Mouse (Mus musculus) Patski (cell line): ENCODE data around the gene Anapc11. TPM values are rescaled to one million over a fixed set of nuclear protein-coding genes. Genes with fewer than 3 reads are reported as not detected.

Source experiments
- ATAC-seq: fragments of 100-300 bp; one replicate; pipeline ENCODE4 v1.8.0; 2021
- CTCF ChIA-PET: fragments of 350-600 bp; sonication (Branson Sonifier 250); formaldehyde crosslinking; loops from one replicate; lab custom pipeline; 2022; ENCODE audit warnings: inconsistent platforms; lab: Charles Lee
- POLR2A ChIA-PET: fragments of 350-600 bp; sonication (Branson Sonifier 250); formaldehyde crosslinking; loops from one replicate; lab custom pipeline; 2022; ENCODE audit warnings: antibody characterized with exemption, inconsistent platforms; lab: Charles Lee
- DNase-seq: peaks from one replicate; pipeline ENCODE4 v3.0.0-alpha.2; 2011; ENCODE audit warnings: low read depth, low spot score
- H3K27me3 ChIP-seq: fragments of 371-371 bp; one replicate; pipeline ENCODE4 v1.5.1; 2021
- CTCF ChIP-seq: fragments of 100-300 bp; IDR thresholded peaks from one replicate; pipeline ENCODE4 v1.5.1; 2021
- in situ Hi-C: fragments of 300-500 bp; cut with MboI; formaldehyde crosslinking; loops from 3 replicates; pipeline ENCODE4 v1.11.1; 2018; ENCODE audit warnings: low pct_unique_long_range_greater_than_20kb, mixed read lengths
- polyA plus RNA-seq: library from polyadenylated mRNA; unstranded; gene quantifications from one replicate; pipeline ENCODE4 v1.2.3, GENCODE M21; 2021

Gene Anapc11
- polyA plus RNA-seq, 1 experiment from 2014 or later = 82.8 TPM

DNA sequence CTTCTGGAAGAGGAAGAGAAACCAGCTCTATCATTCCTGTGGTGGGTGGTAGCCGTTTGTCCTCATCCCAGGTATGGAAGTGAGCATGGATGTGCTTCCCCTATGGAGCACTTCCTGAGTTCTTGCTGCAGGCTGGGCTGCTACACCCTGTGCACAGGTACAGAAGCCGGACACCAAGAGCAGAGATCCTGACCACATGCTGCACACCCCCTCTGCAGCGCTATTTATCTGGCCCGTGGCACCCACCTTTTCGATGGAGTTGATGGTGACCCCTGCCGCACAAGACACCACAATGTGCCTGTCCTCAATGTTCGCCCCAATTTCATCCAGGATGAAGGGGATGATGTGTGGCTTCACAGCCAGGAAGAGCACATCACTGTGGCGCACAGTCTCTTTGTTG lies 43.6 kb downstream of the Anapc11 start:
- H3K27me3 ChIP-seq = no peaks in the 10 kb centered on the region
- ATAC-seq (no peak), DNase-seq (no peak)
- in situ Hi-C loops = no loop called here
- TF ChIP-seq CTCF = no peak
- POLR2A ChIA-PET = interaction anchor here (0.6 to 1.3 kb wide), 2 partner anchors 11 to 156 kb away, joined by 3 read pairs; no protein-coding TSS in a partner anchor
- CTCF ChIA-PET = interaction anchor here (1.0 to 1.1 kb wide), 2 partner anchors 17 to 57 kb away, joined by 3 to 5 read pairs; no protein-coding TSS in a partner anchor

DNA sequence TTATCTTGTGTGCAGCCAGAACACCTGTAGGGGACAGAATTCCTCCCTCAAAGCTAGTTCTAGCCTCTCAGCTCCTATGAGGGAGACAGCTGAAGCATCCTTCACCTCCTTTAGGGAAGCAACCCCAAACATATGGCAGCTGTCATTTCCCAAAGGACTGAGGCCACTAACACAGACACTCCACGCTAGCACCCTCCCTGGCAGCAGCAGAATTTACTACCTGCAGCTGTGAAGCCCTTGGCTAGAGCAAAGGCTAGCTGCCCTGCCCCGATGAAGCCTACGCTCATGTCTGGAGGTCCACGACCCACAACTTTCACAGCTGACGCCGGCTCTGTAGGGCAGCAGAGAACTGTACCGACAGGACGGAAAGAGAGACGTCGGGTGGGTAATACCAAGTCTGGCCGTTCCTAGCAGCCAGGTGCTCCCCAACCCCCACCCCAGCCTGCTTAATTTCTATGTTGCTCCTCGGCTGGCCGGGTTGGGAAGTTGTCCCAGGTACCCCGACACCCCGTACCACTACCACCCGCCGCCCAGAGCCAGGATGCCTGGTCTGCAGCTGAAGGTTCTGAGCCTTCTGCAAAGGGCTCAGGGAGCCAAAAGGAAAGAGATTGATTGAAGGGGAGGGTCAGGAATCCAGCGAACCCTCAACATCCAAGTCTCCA lies 44.8 kb downstream of the Anapc11 start:
- ChIA-PET POLR2A (interaction anchor here (1.3 to 2.0 kb wide), 3 partner anchors 10 to 17 kb away, joined by 3 to 8 read pairs (median 3); partner anchors contain the start of gene Mafg), CTCF (interaction anchor here (1.1 to 2.2 kb wide), 5 partner anchors 11 to 133 kb away, joined by 3 to 10 read pairs (median 6); no protein-coding TSS in a partner anchor)
- TF ChIP-seq CTCF = no peak
- peak; percentile 23 for ATAC-seq
- in situ Hi-C loops = no loop called here
- DNase-seq = no peak
- no peaks in the 10 kb centered on the region for H3K27me3 ChIP-seq

- TF ChIP-seq CTCF = no peak
- ATAC-seq (peak; percentile 89), DNase-seq (no peak)
- POLR2A ChIA-PET = interaction anchor here (1.5 to 2.0 kb wide), 2 partner anchors 11 to 17 kb away, joined by 3 to 8 read pairs; partner anchors contain the start of gene Mafg
- no peaks in the 10 kb centered on the region for H3K27me3 ChIP-seq
- CTCF ChIA-PET = interaction anchor here (1.1 to 2.2 kb wide), 6 partner anchors 11 to 133 kb away, joined by 3 to 10 read pairs (median 4); no protein-coding TSS in a partner anchor
- in situ Hi-C loops = no loop called here
Measured at GRCm38 (mm10) chr11:120643601-120643987, 45.4 kb downstream of the Anapc11 start, which contains the start of gene Pycr1. Gene Pycr1, minus strand, starts transcription at chr11:120643769.

GRCm38 (mm10) chr11:120647047-120647830 lies 49.0 kb downstream of the Anapc11 start:
- DNase-seq (no peak), ATAC-seq (no peak)
- peaks cover 20% of the 10 kb centered on the region for H3K27me3 ChIP-seq
- in situ Hi-C loops = no loop called here
- CTCF ChIA-PET = no interaction called here
- POLR2A ChIA-PET = no interaction called here
- no peak for TF ChIP-seq CTCF

- ATAC-seq = no peak
- POLR2A ChIA-PET = no interaction called here
- in situ Hi-C loops = no loop called here
- peaks cover 25% of the 10 kb centered on the region for H3K27me3 ChIP-seq
- TF ChIP-seq CTCF = no peak
- no peak for DNase-seq
- CTCF ChIA-PET = no interaction called here
Measured at GRCm38 (mm10) chr11:120648001-120648476, 49.8 kb downstream of the Anapc11 start, which contains the start of gene Myadml2. Gene Myadml2, minus strand, starts transcription at chr11:120648158.

GRCm38 (mm10) chr11:120651872-120652271 lies 53.7 kb downstream of the Anapc11 start:
- POLR2A ChIA-PET = no interaction called here
- CTCF ChIA-PET = no interaction called here
- ATAC-seq (no peak), DNase-seq (no peak)
- H3K27me3 ChIP-seq = peaks cover 49% of the 10 kb centered on the region
- no peak for TF ChIP-seq CTCF
- in situ Hi-C loops = loop anchor here (5.0 kb wide), 1 partner anchor 115 kb away; no protein-coding TSS in a partner anchor

DNA sequence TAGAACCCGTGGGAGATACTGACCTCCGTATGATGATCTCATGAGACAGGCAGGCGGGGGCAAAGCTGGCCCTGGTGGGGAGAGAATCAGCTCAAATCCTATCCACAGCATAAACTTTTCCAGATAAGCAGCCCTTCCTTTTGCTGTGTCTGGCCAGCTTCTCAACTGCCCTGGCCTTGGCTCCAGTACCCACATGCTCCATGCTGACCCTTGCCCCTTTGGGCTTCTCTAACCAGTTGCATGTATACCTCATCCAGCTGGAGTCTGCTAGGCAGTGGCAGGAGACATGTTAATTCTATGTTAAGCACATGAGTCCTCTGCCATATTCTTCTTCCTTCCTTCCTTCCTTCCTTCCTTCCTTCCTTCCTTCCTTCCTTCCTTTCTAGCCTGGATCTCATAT lies 56.5 kb downstream of the Anapc11 start:
- in situ Hi-C loops = loop anchor here (5.0 kb wide), 2 partner anchors 58 to 113 kb away; partner anchors contain the start of genes Cenpx and Lrrc45
- CTCF ChIA-PET = interaction anchor here (0.9 kb wide), 1 partner anchor 11 kb away, joined by 6 read pairs; the partner anchor contains the start of gene Pycr1
- no peak for TF ChIP-seq CTCF
- no peak for ATAC-seq
- DNase-seq = no peak
- H3K27me3 ChIP-seq = peaks cover 70% of the 10 kb centered on the region
- POLR2A ChIA-PET = no interaction called here

DNA sequence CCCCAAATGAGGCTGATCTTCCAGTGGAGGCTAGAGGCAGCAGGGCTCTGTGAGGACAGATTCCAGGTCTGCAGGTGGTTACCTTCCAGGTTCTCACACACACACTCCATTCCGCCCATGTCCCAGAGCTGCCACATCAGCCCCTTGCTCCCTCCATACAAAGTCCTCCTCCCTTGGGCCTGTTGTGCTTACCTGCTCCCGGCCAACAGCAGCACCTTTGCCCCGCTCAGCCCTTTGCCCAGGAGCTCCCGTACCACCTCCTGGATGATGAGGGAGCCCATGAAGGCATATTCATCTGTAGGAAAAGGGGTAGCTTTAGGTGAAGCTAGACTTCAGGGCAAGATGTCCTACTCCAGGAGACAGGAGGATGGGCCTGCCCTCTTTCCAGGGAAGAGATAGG lies 59.1 kb downstream of the Anapc11 start:
- H3K27me3 ChIP-seq = peaks cover 69% of the 10 kb centered on the region
- TF ChIP-seq CTCF = no peak
- POLR2A ChIA-PET = no interaction called here
- CTCF ChIA-PET = interaction anchor here (1.2 kb wide), 1 partner anchor 119 kb away, joined by 3 read pairs; no protein-coding TSS in a partner anchor
- no peak for DNase-seq
- ATAC-seq = no peak
- in situ Hi-C loops = loop anchor here (5.0 kb wide), 1 partner anchor 55 kb away; the partner anchor contains the start of genes Cenpx and Lrrc45

Other genes with a start within 250 kb of the Anapc11 start
- gene Actg1, start 249.9 kb upstream of the Anapc11 start, polyA plus RNA-seq = 2,862 TPM
- gene Fscn2, start 236.9 kb upstream of the Anapc11 start, polyA plus RNA-seq = 0.23 TPM
- 15.1 TPM for gene Faap100, start 219.7 kb upstream of the Anapc11 start, polyA plus RNA-seq
- gene Nploc4, start 160.7 kb upstream of the Anapc11 start, polyA plus RNA-seq = 69.2 TPM
- not detected for gene Tspan10, start 155.8 kb upstream of the Anapc11 start, polyA plus RNA-seq
- 0.24 TPM for gene Pde6g, start 144.9 kb upstream of the Anapc11 start, polyA plus RNA-seq
- gene Oxld1, start 140.4 kb upstream of the Anapc11 start, polyA plus RNA-seq = 14.4 TPM
- gene Ccdc137, start 140.3 kb upstream of the Anapc11 start, polyA plus RNA-seq = 25.6 TPM
- gene Arl16, start 130.8 kb upstream of the Anapc11 start, polyA plus RNA-seq = 36.3 TPM
- gene Mrpl12, start 113.8 kb upstream of the Anapc11 start, polyA plus RNA-seq = 172 TPM
- 41.2 TPM for gene Slc25a10, start 106.6 kb upstream of the Anapc11 start, polyA plus RNA-seq
- gene Gcgr, start 67.7 kb upstream of the Anapc11 start, polyA plus RNA-seq = not detected
- gene Mcrip1, start 48.7 kb upstream of the Anapc11 start, polyA plus RNA-seq = 78.0 TPM
- gene Ppp1r27, start 47.3 kb upstream of the Anapc11 start, polyA plus RNA-seq = not detected
- gene P4hb, start 25.2 kb upstream of the Anapc11 start, polyA plus RNA-seq = 661 TPM
- gene Arhgdia, start 16.8 kb upstream of the Anapc11 start, polyA plus RNA-seq = 439 TPM
- gene Alyref, start 56 bp upstream of the Anapc11 start, polyA plus RNA-seq = 118 TPM
- 0.59 TPM for gene Npb, start 10.1 kb downstream of the Anapc11 start, polyA plus RNA-seq
- 108 TPM for gene Pcyt2, start 19.5 kb downstream of the Anapc11 start, polyA plus RNA-seq
- gene Sirt7, start 26.8 kb downstream of the Anapc11 start, polyA plus RNA-seq = 30.1 TPM
- gene Mafg, start 35.2 kb downstream of the Anapc11 start, polyA plus RNA-seq = 54.6 TPM
- 6.7 TPM for gene Pycr1, start 45.3 kb downstream of the Anapc11 start, polyA plus RNA-seq
- gene Myadml2, start 49.7 kb downstream of the Anapc11 start, polyA plus RNA-seq = not detected
- gene Notum, start 62.8 kb downstream of the Anapc11 start, polyA plus RNA-seq = 0.21 TPM
- 54.9 TPM for gene Aspscr1, start 74.6 kb downstream of the Anapc11 start, polyA plus RNA-seq
- 21.7 TPM for gene Cenpx, start 115.3 kb downstream of the Anapc11 start, polyA plus RNA-seq
- 50.6 TPM for gene Lrrc45, start 115.5 kb downstream of the Anapc11 start, polyA plus RNA-seq
- 10.0 TPM for gene Rac3, start 123.0 kb downstream of the Anapc11 start, polyA plus RNA-seq
- 17.2 TPM for gene Dcxr, start 128.9 kb downstream of the Anapc11 start, polyA plus RNA-seq
- gene Cbr2, start 133.7 kb downstream of the Anapc11 start, polyA plus RNA-seq = 17.0 TPM
- 57.8 TPM for gene Hmga1b, start 164.4 kb downstream of the Anapc11 start, polyA plus RNA-seq
- gene Rfng, start 185.8 kb downstream of the Anapc11 start, polyA plus RNA-seq = 17.1 TPM
- 138 TPM for gene Gps1, start 185.9 kb downstream of the Anapc11 start, polyA plus RNA-seq
- 46.0 TPM for gene Dus1l, start 198.0 kb downstream of the Anapc11 start, polyA plus RNA-seq
- gene Fasn, start 226.1 kb downstream of the Anapc11 start, polyA plus RNA-seq = 139 TPM